Mouse (Mus musculus) embryonic facial prominence, embryonic 11.5 days (tissue): ENCODE results near the gene Fbxo36. TPM values are rescaled to one million over a fixed set of nuclear protein-coding genes. Genes with fewer than 3 reads are reported as not detected.

Experiments used
- ATAC-seq: fragments of 200-750 bp; cut with Nextera tagmentation; replicated peaks from 2 replicates; pipeline ENCODE4 v1.8.0; 2017; ENCODE audit warnings: low read depth; ENCODE audit not compliant: insufficient number of reproducible peaks, low FRiP score, low TSS enrichment
- DNase-seq: peaks from one replicate; pipeline ENCODE4 v3.0.0-alpha.2; 2015; ENCODE audit warnings: low spot score
- H3K27ac ChIP-seq: fragments of 300-500 bp; sonication (generic); replicated peaks from 2 replicates; pipeline ENCODE4 v1.5.1; 2014; ENCODE audit warnings: mild to moderate bottlenecking, low read depth, low read length, control low read depth
- H3K27me3 ChIP-seq: fragments of 300-500 bp; sonication (generic); 2 replicates; pipeline ENCODE4 v1.6.1; 2014; ENCODE audit warnings: mild to moderate bottlenecking, low read length, moderate library complexity, mixed read lengths; ENCODE audit not compliant: control insufficient read depth, insufficient read depth
- H3K36me3 ChIP-seq: fragments of 300-500 bp; sonication (generic); replicated peaks from 2 replicates; pipeline ENCODE4 v1.6.1; 2014; ENCODE audit warnings: low read depth, mild to moderate bottlenecking, low read length, moderate library complexity, mixed read lengths; ENCODE audit not compliant: control insufficient read depth, insufficient read depth
- H3K4me1 ChIP-seq: fragments of 300-500 bp; sonication (generic); 2 replicates; pipeline ENCODE4 v1.6.1; 2014; ENCODE audit warnings: low read length, mixed read lengths; ENCODE audit not compliant: control insufficient read depth, insufficient read depth
- H3K4me2 ChIP-seq: fragments of 300-500 bp; sonication (generic); 2 replicates; pipeline ENCODE4 v1.6.1; 2014; ENCODE audit warnings: low read depth, mild to moderate bottlenecking, control low read depth, low read length, moderate library complexity
- H3K4me3 ChIP-seq: fragments of 300-500 bp; sonication (generic); 2 replicates; pipeline ENCODE4 v1.5.1; 2014; ENCODE audit warnings: low read depth, low read length, control low read depth
- H3K9ac ChIP-seq: fragments of 300-500 bp; sonication (generic); replicated peaks from 2 replicates; pipeline ENCODE4 v1.6.1; 2014; ENCODE audit warnings: mild to moderate bottlenecking, control low read depth, low read length
- H3K9me3 ChIP-seq: fragments of 300-500 bp; sonication (generic); replicated peaks from 2 replicates; pipeline ENCODE4 v1.6.1; 2016; ENCODE audit warnings: mild to moderate bottlenecking, low read length, inconsistent platforms, mixed read lengths; ENCODE audit not compliant: control insufficient read depth
- WGBS: fragments of 180-500 bp; shearing (Covaris S2); extraction: QIAGEN DNeasy Blood & Tissue Kit; methylation state at CpG from one replicate; pipeline ENCODE4 v1.1.7; 2014; 5-methylcytosine and 5-hydroxymethylcytosine counted together
- polyA plus RNA-seq: library from polyadenylated mRNA; unstranded; fragments of >200 nt; fragmentation: Nextera tagmentation; extraction: Ambion mirVana; gene quantifications from 2 replicates; pipeline ENCODE4 v1.2.1, GENCODE M21; 2014

The Fbxo36 gene
- polyA plus RNA-seq, 1 experiment from 2014 or later = 9.9 TPM

GRCm38 (mm10) chr1:84933472-84934150 lies 94.0 kb downstream of the Fbxo36 start:
- Histone ChIP-seq H3K27me3 (peaks cover 7% of the 10 kb centered on the region; the same call in 1 of the 2 replicates), H3K4me2 (peak overlapping the region; percentile 95), H3K4me1 (no peaks in the 10 kb centered on the region), H3K36me3 (no peaks in the 10 kb centered on the region), H3K27ac (no peak overlapping the region), H3K9me3 (no peaks in the 10 kb centered on the region), H3K4me3 (peak overlapping the region; percentile 57), H3K9ac (no peak overlapping the region)
- ATAC-seq (no peak), DNase-seq (peak; percentile 86)
- 13% methylated on average over 22 of the region's 22 CpGs for WGBS

GRCm38 (mm10) chr1:84934151-84934502 lies 94.5 kb downstream of the Fbxo36 start:
- H3K9me3 ChIP-seq = no peaks in the 10 kb centered on the region
- H3K27ac ChIP-seq = no peak overlapping the region
- no peaks in the 10 kb centered on the region for H3K4me1 ChIP-seq
- H3K27me3 ChIP-seq = peaks cover 7% of the 10 kb centered on the region; the same call in 1 of the 2 replicates
- DNase-seq = no peak
- peak overlapping the region; percentile 58 for H3K9ac ChIP-seq
- H3K36me3 ChIP-seq = no peaks in the 10 kb centered on the region
- ATAC-seq = peak; percentile 37; the same call in 1 of the 2 replicates
- peak overlapping the region; percentile 95 for H3K4me2 ChIP-seq
- H3K4me3 ChIP-seq = peak overlapping the region; percentile 57
- 0% methylated on average over 12 of the region's 12 CpGs for WGBS

- no peaks in the 10 kb centered on the region for H3K9me3 ChIP-seq
- peaks cover 7% of the 10 kb centered on the region; the same call in 1 of the 2 replicates for H3K27me3 ChIP-seq
- no peaks in the 10 kb centered on the region for H3K4me1 ChIP-seq
- peak within 1 kb of the TSS; percentile 58 for H3K9ac ChIP-seq
- H3K27ac ChIP-seq = no peak within 1 kb of the TSS
- peak within 1 kb of the TSS; percentile 95 for H3K4me2 ChIP-seq
- under 1% methylated on average over 54 of the region's 59 CpGs for WGBS
- DNase-seq (peak; percentile 84), ATAC-seq (peak; percentile 85)
- no peaks in the 10 kb centered on the region for H3K36me3 ChIP-seq
- H3K4me3 ChIP-seq = peak within 1 kb of the TSS; percentile 57
Observed at GRCm38 (mm10) chr1:84934503-84935333, 95.1 kb downstream of the Fbxo36 start, which contains the start of gene Slc16a14. Gene Slc16a14 (minus strand): TSS chr1:84935134.

GRCm38 (mm10) chr1:84935668-84936067 lies 96.0 kb downstream of the Fbxo36 start:
- Histone ChIP-seq H3K4me1 (no peaks in the 10 kb centered on the region), H3K27me3 (peaks cover 7% of the 10 kb centered on the region; the same call in 1 of the 2 replicates), H3K4me2 (no peak overlapping the region), H3K27ac (no peak overlapping the region), H3K36me3 (no peaks in the 10 kb centered on the region), H3K4me3 (no peak overlapping the region), H3K9ac (no peak overlapping the region), H3K9me3 (no peaks in the 10 kb centered on the region)
- WGBS = 81% methylated on average over 9 of the region's 9 CpGs
- no peak for DNase-seq
- no peak for ATAC-seq

GRCm38 (mm10) chr1:84936716-84937510 lies 97.3 kb downstream of the Fbxo36 start:
- no peak for DNase-seq
- Histone ChIP-seq H3K9ac (no peak overlapping the region), H3K4me2 (no peak overlapping the region), H3K27ac (no peak overlapping the region), H3K4me3 (no peak overlapping the region), H3K9me3 (no peaks in the 10 kb centered on the region), H3K36me3 (no peaks in the 10 kb centered on the region), H3K4me1 (no peaks in the 10 kb centered on the region), H3K27me3 (peaks cover 7% of the 10 kb centered on the region; the same call in 1 of the 2 replicates)
- ATAC-seq = no peak
- 84% methylated on average over 19 of the region's 19 CpGs for whole genome bisulfite sequencing

- Histone ChIP-seq H3K4me1 (no peaks in the 10 kb centered on the region), H3K4me3 (no peak overlapping the region), H3K4me2 (no peak overlapping the region), H3K9me3 (no peaks in the 10 kb centered on the region), H3K9ac (no peak overlapping the region), H3K27ac (no peak overlapping the region), H3K36me3 (no peaks in the 10 kb centered on the region), H3K27me3 (peaks cover under 1% of the 10 kb centered on the region; the same call in 1 of the 2 replicates)
- 82% methylated on average over 4 of the region's 4 CpGs for WGBS
- DNase-seq (no peak), ATAC-seq (no peak)
Observed at GRCm38 (mm10) chr1:84939466-84939865, 99.8 kb downstream of the Fbxo36 start.

GRCm38 (mm10) chr1:84940322-84940721 lies 100.7 kb downstream of the Fbxo36 start:
- Histone ChIP-seq H3K9me3 (no peaks in the 10 kb centered on the region), H3K4me2 (no peak overlapping the region), H3K27me3 (no peaks in the 10 kb centered on the region), H3K4me1 (no peaks in the 10 kb centered on the region), H3K27ac (no peak overlapping the region), H3K4me3 (no peak overlapping the region), H3K36me3 (no peaks in the 10 kb centered on the region), H3K9ac (no peak overlapping the region)
- ATAC-seq (no peak), DNase-seq (no peak)
- 84% methylated on average over 2 of the region's 2 CpGs for WGBS
